Mouse (Mus musculus) embryonic fibroblast, embryonic 13.5 days (primary cell): ENCODE measurements at regions not wholly inside any gene's neighbourhood (a gene's known extent, or its start where the extent isn't known, plus 50 kb on each side); places are given as distances from the start of the nearest gene placed in this dataset.

Experiments used
- CTCF ChIP-seq: IDR thresholded peaks from 2 replicates; pipeline ENCODE4 v1.5.1; 2011; ENCODE audit warnings: mild to moderate bottlenecking, control low read depth, low read length, moderate library complexity, borderline replicate concordance; ENCODE audit not compliant: insufficient read depth
- POLR2A ChIP-seq: IDR thresholded peaks from 2 replicates; pipeline ENCODE4 v1.6.1; 2011; ENCODE audit warnings: low read depth, mild to moderate bottlenecking, control low read depth, low read length, moderate library complexity

DNA sequence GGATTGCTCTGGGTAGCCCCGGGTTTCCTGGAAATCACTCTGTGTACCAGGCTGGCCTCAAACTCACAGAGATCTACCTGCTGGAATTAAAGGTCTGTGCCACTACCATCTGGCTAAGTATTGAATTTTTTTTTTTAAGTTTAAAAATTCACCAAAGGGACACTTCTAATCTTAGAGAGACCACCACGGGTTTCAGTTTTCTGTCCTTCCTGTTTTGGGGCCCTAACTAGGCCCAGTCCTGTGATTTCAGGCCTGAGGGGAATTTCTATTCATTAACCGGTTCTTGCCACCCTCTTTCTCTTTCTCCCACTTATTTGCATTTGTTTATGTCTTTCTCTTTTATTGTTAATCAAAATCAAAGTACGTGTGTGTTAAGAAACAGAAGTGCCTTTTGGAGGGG, 122.1 kb upstream of the Cdk6 start:
- no peak for TF ChIP-seq CTCF
- TF ChIP-seq POLR2A: no peak
